Mouse (Mus musculus): Measurements from ENCODE around the gene Oasl1. TPM values are rescaled to one million over a fixed set of nuclear protein-coding genes. Genes with fewer than 3 reads are reported as not detected.

The Oasl1 gene
- 10.2 and 12.7 TPM in 2 replicates for polyA plus RNA-seq (2012; rRNA removed; ENCODE audit: low replicate concordance)

DNA sequence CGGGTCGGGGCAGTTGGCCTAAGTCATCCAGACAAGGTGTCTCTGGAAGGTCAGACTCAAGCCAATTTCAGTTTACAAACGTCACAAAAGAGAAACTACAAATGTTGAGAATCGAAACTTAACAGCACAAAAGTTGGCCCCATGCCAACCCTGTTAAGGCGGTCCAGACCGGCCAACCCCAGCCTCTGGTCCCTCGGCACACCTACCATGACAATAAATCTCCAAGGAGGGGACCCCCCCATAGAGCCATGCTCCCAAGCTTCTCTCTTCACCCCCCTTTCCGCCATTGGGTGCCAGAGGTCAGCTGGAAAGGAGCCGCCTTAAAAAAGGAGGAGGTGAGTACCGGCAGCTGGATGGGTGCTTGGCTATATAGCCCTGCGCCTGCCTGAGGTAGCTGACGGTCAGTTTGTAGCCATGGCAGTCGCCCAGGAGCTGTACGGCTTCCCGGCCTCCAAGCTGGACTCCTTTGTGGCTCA, at the start of gene Oasl1:
Gene Oasl1, plus strand, starts transcription at position 243 of the 476 bp plus-strand sequence.

DNA sequence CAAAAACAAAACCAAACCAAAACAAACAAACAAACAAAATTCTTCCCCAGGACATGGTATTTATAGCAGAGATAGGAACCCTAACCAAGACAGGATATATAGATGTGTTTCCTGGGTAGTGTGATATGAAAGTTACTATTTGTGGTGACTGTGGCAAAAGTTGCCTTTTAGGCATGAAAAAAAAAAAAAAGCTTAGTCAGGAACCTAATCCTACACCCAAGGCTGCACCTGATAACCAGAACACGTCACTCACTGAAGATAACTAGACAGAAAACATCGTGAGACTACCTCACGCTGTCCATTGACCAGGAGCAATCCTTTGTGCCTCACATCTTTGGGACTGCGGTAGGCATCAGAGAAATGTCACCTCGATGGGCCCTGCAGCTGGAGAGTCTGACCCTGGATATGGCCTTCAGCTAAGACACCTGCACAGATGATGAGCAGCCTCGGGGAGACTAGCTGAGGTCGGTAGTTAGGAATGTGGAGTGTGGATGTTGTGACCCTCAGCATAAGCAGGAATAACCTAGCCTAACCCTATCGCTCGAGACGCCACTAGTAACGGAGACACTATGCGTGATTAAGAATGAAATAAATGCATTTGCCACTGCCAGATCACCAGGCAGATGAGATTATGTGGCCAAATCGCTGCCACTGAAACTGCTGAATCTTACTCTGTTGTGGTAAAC, 26.2 kb upstream of the Oasl1 start, which contains the start of gene Oasl2:
Gene Oasl2, plus strand, starts transcription at position 249 of the 686 bp plus-strand sequence.

DNA sequence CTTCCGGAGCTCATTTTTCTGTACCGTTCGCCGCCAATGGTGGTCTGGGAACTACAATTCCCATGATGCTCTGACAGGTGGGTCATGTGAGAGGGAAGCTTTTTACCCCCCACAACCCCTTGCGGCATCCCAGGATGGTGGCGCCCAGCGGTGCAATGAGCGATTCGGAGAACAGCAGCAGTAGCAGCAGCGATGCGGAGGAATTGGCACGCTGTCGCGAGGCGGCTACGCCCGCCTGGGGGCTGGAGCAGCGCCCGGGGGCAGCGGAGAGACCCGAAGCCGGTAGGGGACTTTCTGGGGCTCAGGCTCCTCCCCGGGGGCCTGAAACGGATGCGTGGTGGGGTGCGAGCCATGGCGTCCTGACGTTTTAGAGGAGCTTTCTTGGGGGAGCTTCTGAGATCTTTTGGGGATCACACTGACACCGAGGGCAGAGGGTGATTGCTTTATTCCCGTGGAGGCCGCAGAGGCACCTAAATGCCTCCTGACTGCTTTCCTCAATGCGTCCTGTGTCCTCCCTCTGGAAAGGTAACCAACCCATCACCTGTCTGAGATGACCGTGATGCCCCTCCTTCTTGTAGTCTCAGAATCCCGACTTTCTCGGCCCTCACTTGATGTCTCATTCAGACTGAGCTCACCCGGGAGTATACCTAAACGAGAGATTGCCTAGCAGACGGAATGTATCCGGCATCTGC, 19.2 kb downstream of the Oasl1 start, which contains the start of gene 2210016L21Rik:
Gene 2210016L21Rik, plus strand, starts transcription at position 85 of the 692 bp plus-strand sequence.

DNA sequence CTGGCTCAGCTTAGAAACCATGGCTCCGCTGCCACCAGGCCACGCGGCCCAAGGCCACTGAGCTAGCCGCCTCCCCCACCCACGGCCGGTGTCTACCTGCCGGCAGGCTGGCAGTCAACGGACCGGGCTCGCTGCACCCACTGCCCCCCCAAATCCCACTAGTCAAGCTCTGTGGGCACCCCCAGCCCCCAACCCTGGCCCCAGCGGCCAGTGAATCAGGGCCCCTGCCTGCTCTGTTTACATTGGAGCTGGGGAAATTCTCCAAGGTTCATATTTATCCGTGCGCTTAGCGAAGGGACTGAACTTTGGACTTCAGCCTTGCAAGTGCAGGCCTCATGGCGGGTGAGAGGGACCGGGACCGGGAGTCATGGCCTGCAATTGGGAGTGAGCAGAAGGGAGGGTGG, 47.8 kb downstream of the Oasl1 start, which contains the start of gene Hnf1a:
Gene Hnf1a, minus strand, starts transcription at position 271 of the 404 bp plus-strand sequence.

Other genes starting within 250 kb of the Oasl1 start
- gene Gltp, start 232.3 kb upstream of the Oasl1 start, polyA plus RNA-seq (2012; rRNA removed; ENCODE audit: low replicate concordance), result 112 and 185 TPM in 2 replicates
- gene Tchp, start 215.5 kb upstream of the Oasl1 start, polyA plus RNA-seq (2012; rRNA removed; ENCODE audit: low replicate concordance), result 13.3 and 13.6 TPM in 2 replicates
- gene Ankrd13a, start 148.6 kb upstream of the Oasl1 start, polyA plus RNA-seq (2012; rRNA removed; ENCODE audit: low replicate concordance), result 54.6 and 74.8 TPM in 2 replicates
- 67.4 and 80.8 TPM in 2 replicates for gene Git2, start 147.7 kb upstream of the Oasl1 start, polyA plus RNA-seq (2012; rRNA removed; ENCODE audit: low replicate concordance)
- 32.1 and 36.0 TPM in 2 replicates for gene 1500011B03Rik, start 99.8 kb upstream of the Oasl1 start, polyA plus RNA-seq (2012; rRNA removed; ENCODE audit: low replicate concordance)
- gene 4930519G04Rik, start 69.6 kb upstream of the Oasl1 start, polyA plus RNA-seq (2012; rRNA removed; ENCODE audit: low replicate concordance), result not detected in 2 replicates
- not detected in 2 replicates for gene Gm9936, start 64.6 kb upstream of the Oasl1 start, polyA plus RNA-seq (2012; rRNA removed; ENCODE audit: low replicate concordance)
- gene Oasl2, start 26.3 kb upstream of the Oasl1 start, polyA plus RNA-seq (2012; rRNA removed; ENCODE audit: low replicate concordance), result 9.2 and 27.5 TPM in 2 replicates
- 15.6 and 18.0 TPM in 2 replicates for gene 2210016L21Rik, start 18.9 kb downstream of the Oasl1 start, polyA plus RNA-seq (2012; rRNA removed; ENCODE audit: low replicate concordance)
- 0.17 TPM in 1 of 2 replicates, not detected in the other for gene Hnf1a, start 47.9 kb downstream of the Oasl1 start, polyA plus RNA-seq (2012; rRNA removed; ENCODE audit: low replicate concordance)
- gene Sppl3, start 87.9 kb downstream of the Oasl1 start, polyA plus RNA-seq (2012; rRNA removed; ENCODE audit: low replicate concordance), result 60.9 and 73.7 TPM in 2 replicates
- not detected in 2 replicates for gene Gm10401, start 175.1 kb downstream of the Oasl1 start, polyA plus RNA-seq (2012; rRNA removed; ENCODE audit: low replicate concordance)
- gene Acads, start 196.1 kb downstream of the Oasl1 start, polyA plus RNA-seq (2012; rRNA removed; ENCODE audit: low replicate concordance), result 174 and 188 TPM in 2 replicates
- 39.5 and 43.4 TPM in 2 replicates for gene Unc119b, start 211.7 kb downstream of the Oasl1 start, polyA plus RNA-seq (2012; rRNA removed; ENCODE audit: low replicate concordance)
- gene Mlec, start 234.9 kb downstream of the Oasl1 start, polyA plus RNA-seq (2012; rRNA removed; ENCODE audit: low replicate concordance), result 65.7 and 84.4 TPM in 2 replicates